Mouse (Mus musculus) C2C12 (cell line): ENCODE measurements around the gene Chchd3.

Experiments
- CEBPB ChIP-seq: IDR thresholded peaks from one replicate; pipeline ENCODE4 v1.6.1; 2011; ENCODE audit warnings: low read depth, mild to moderate bottlenecking, control low read depth, moderate library complexity
- CTCF ChIP-seq: IDR thresholded peaks from one replicate; pipeline ENCODE4 v1.5.1; 2011; ENCODE audit not compliant: control insufficient read depth, insufficient read depth, insufficient read length
- MAX ChIP-seq: IDR thresholded peaks from one replicate; pipeline ENCODE4 v1.6.1; 2011; ENCODE audit warnings: mild to moderate bottlenecking, control low read depth
- MYOD1 ChIP-seq: IDR thresholded peaks from one replicate; pipeline ENCODE4 v1.6.1; 2011; ENCODE audit warnings: low read depth; ENCODE audit not compliant: control insufficient read depth, insufficient read length
- MYOG ChIP-seq: IDR thresholded peaks from one replicate; pipeline ENCODE4 v1.6.1; 2011; ENCODE audit not compliant: control insufficient read depth, insufficient read length; ENCODE audit errors: extremely low read depth
- USF1 ChIP-seq: IDR thresholded peaks from one replicate; pipeline ENCODE4 v1.6.1; 2011; ENCODE audit warnings: low read depth, mild to moderate bottlenecking, control low read depth, moderate library complexity

- TF ChIP-seq CTCF (no peak), MAX (no peak), CEBPB (no peak), USF1 (no peak), MYOG (no peak), MYOD1 (no peak)
Observed at GRCm38 (mm10) chr6:32850960-32851359, 209.1 kb downstream of the Chchd3 start.
